Mouse (Mus musculus): ENCODE data around the gene Dph2. TPM values are rescaled to one million over a fixed set of nuclear protein-coding genes. Genes with fewer than 3 reads are reported as not detected.

Dph2 gene
- total and polyA plus RNA-seq, 2 experiments from 2014 or later, result 16.7 to 22.3 TPM

DNA sequence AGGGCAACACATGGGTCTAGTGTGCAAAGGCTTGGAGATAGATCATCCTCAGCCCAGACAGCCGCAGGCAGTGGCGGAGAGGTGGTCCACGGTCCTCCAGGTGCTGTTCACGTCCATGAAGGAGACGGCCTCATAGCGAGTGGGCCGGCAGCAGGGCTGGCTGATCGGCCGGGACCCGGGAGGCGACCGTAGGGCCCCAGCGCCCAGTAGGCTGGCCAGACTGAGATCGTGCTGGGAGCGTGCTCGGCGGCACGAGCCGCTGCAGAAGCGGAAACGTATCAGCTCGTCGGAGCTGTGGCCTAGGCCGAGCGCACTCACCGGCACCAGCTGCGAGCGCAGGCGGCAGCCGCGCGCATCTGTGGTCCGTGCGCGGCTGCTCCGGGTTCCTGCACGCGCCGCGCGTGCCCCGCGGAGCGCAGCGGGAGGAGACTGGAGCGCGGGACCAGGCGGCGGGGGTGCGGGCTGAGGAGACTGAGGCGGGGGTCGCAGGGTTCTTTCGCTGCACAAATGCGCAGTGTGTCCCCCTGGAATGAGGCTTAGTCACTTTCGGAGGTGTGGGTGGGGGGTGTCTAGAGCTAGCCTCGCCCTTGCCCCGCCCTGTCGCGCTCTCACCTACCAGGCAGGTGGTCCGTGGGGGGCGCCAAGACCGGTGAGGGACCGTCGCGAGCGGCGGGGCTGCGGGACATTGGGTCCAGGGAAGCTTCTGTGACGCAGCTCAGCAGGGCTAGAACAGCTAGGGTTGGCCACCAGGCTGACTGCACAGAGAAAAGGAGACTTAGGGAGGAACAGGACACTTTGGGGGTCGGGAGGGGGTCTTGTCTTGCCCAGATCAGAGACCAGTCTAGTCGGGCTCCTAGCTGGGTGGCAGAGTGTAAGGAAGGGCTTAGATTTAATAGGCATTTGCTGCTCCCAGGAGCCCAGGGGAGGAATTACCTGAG is 35.0 kb upstream of the Dph2 start:
- ATAC-seq (peak; percentile 80), DNase-seq (peak; percentile 83)
- Histone ChIP-seq H3K4me1 (ENCODE audit: insufficient read depth) (peaks cover 18% of the 10 kb centered on the region; the same call in 1 of the 2 replicates), H3K36me3 (ENCODE audit: insufficient read depth) (no peaks in the 10 kb centered on the region), H3K9me3 (ENCODE audit: low read length) (no peaks in the 10 kb centered on the region), H3K4me2 (ENCODE audit: low read depth) (peak overlapping the region; percentile 87), H3K27me3 (ENCODE audit: insufficient read depth, low read length) (peaks cover 31% of the 10 kb centered on the region), H3K4me3 (ENCODE audit: low read depth, low read length) (peak overlapping the region; percentile 56), H3K27ac (ENCODE audit: low read depth, low read length) (no peak overlapping the region), H3K9ac (peak overlapping the region; percentile 64)
- no peak for TF ChIP-seq CTCF (IDR thresholded peaks at IDR 0.05; ENCODE audit: low read depth)
- 2% methylated on average over 70 of the region's 71 CpGs for WGBS

DNA sequence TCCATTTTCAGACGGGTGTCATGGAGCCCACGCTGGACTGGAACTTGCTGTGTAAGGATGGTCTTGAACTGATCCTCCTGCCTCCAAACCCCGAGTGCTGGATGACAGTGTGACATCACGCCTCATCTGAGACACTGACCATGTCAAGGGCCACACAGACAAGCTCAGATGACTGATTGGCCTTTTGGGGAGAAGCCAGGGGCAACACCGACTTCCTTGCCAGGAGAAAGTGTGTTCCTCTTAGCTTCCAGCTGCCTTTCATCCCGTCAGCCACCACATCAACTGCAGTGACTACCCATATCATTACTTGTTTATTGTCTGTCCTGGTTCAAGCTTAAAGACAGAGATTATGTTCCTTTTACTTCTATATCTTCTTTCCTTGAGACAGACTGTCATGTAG is 33.1 kb upstream of the Dph2 start:
- Histone ChIP-seq H3K27me3 (ENCODE audit: insufficient read depth, low read length) (peaks cover 26% of the 10 kb centered on the region), H3K4me1 (ENCODE audit: insufficient read depth) (peaks cover 18% of the 10 kb centered on the region; the same call in 1 of the 2 replicates), H3K4me3 (ENCODE audit: low read depth, low read length) (no peak overlapping the region), H3K9ac (no peak overlapping the region), H3K9me3 (ENCODE audit: low read length) (no peaks in the 10 kb centered on the region), H3K36me3 (ENCODE audit: insufficient read depth) (no peaks in the 10 kb centered on the region), H3K4me2 (ENCODE audit: low read depth) (no peak overlapping the region), H3K27ac (ENCODE audit: low read depth, low read length) (no peak overlapping the region)
- ATAC-seq, result no peak
- 63% methylated on average over 5 of the region's 6 CpGs for WGBS
- no peak for TF ChIP-seq CTCF (IDR thresholded peaks at IDR 0.05; ENCODE audit: low read depth)
- DNase-seq, result no peak

GRCm38 (mm10) chr4:117923450-117923849 is 31.6 kb upstream of the Dph2 start:
- Histone ChIP-seq H3K4me3 (ENCODE audit: low read depth, low read length) (no peak overlapping the region), H3K36me3 (ENCODE audit: insufficient read depth) (no peaks in the 10 kb centered on the region), H3K9me3 (ENCODE audit: low read length) (no peaks in the 10 kb centered on the region), H3K4me2 (ENCODE audit: low read depth) (no peak overlapping the region), H3K4me1 (ENCODE audit: insufficient read depth) (peaks cover 10% of the 10 kb centered on the region; the same call in 1 of the 2 replicates), H3K27me3 (ENCODE audit: insufficient read depth, low read length) (peaks cover 13% of the 10 kb centered on the region), H3K27ac (ENCODE audit: low read depth, low read length) (no peak overlapping the region), H3K9ac (no peak overlapping the region)
- ATAC-seq, result no peak
- no peak for TF ChIP-seq CTCF (IDR thresholded peaks at IDR 0.05; ENCODE audit: low read depth)
- 42% methylated on average over 2 of the region's 2 CpGs for WGBS
- no peak for DNase-seq

GRCm38 (mm10) chr4:117921358-117921757 is 29.5 kb upstream of the Dph2 start:
- no peak for DNase-seq
- Histone ChIP-seq H3K4me1 (ENCODE audit: insufficient read depth) (peaks cover 3% of the 10 kb centered on the region; the same call in 1 of the 2 replicates), H3K9ac (no peak overlapping the region), H3K36me3 (ENCODE audit: insufficient read depth) (no peaks in the 10 kb centered on the region), H3K9me3 (ENCODE audit: low read length) (no peaks in the 10 kb centered on the region), H3K4me3 (ENCODE audit: low read depth, low read length) (no peak overlapping the region), H3K27me3 (ENCODE audit: insufficient read depth, low read length) (0 out of 2 replicates have a peak, but pooled peaks cover 9% of the 10 kb centered on the region), H3K27ac (ENCODE audit: low read depth, low read length) (no peak overlapping the region), H3K4me2 (ENCODE audit: low read depth) (no peak overlapping the region)
- no peak for ATAC-seq
- no peak for TF ChIP-seq CTCF (IDR thresholded peaks at IDR 0.05; ENCODE audit: low read depth)
- 92% methylated on average over 2 of the region's 2 CpGs for WGBS

DNA sequence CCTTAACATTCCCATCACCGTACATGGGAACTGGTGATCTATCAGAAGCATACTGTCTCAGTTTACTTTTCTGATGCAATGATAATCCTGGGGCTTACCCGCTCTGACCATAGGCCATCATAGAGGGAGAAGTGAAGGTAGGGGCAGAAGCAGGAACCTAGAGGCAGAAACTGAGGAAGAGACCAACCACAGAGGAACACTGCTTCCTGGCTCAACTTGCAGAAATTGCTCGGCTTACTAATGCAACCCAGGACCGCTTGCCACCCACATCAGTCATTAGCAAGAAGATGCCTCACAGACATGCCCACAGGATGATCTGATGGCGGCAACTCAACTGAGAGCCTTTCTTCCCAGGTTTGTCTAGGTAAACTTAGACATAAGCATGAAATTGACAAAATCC is 26.9 kb upstream of the Dph2 start:
- Histone ChIP-seq H3K9me3 (ENCODE audit: low read length) (no peaks in the 10 kb centered on the region), H3K9ac (no peak overlapping the region), H3K4me3 (ENCODE audit: low read depth, low read length) (no peak overlapping the region), H3K4me1 (ENCODE audit: insufficient read depth) (peaks cover 2% of the 10 kb centered on the region; the same call in 1 of the 2 replicates), H3K4me2 (ENCODE audit: low read depth) (no peak overlapping the region), H3K27me3 (ENCODE audit: insufficient read depth, low read length) (no peaks in the 10 kb centered on the region), H3K36me3 (ENCODE audit: insufficient read depth) (no peaks in the 10 kb centered on the region), H3K27ac (ENCODE audit: low read depth, low read length) (no peak overlapping the region)
- TF ChIP-seq CTCF (IDR thresholded peaks at IDR 0.05; ENCODE audit: low read depth), result no peak
- no peak for DNase-seq
- 89% methylated on average over 5 of the region's 5 CpGs for WGBS
- ATAC-seq, result no peak

- ATAC-seq (no peak), DNase-seq (no peak)
- H3K4me3 ChIP-seq (ENCODE audit: low read depth, low read length), result no peak overlapping the region
- H3K27me3 ChIP-seq (ENCODE audit: insufficient read depth, low read length), result no peaks in the 10 kb centered on the region
- H3K27ac ChIP-seq (ENCODE audit: low read depth, low read length), result no peak overlapping the region
- no peaks in the 10 kb centered on the region for H3K9me3 ChIP-seq (ENCODE audit: low read length)
- no peaks in the 10 kb centered on the region for H3K36me3 ChIP-seq (ENCODE audit: insufficient read depth)
- no peak overlapping the region for H3K9ac ChIP-seq
- no peak for TF ChIP-seq CTCF (IDR thresholded peaks at IDR 0.05; ENCODE audit: low read depth)
- peaks cover 7% of the 10 kb centered on the region for H3K4me1 ChIP-seq (ENCODE audit: insufficient read depth)
- 50% methylated on average over 3 of the region's 3 CpGs for WGBS
- no peak overlapping the region for H3K4me2 ChIP-seq (ENCODE audit: low read depth)
Measured at GRCm38 (mm10) chr4:117918261-117918660, 26.4 kb upstream of the Dph2 start.

- no peaks in the 10 kb centered on the region for H3K27me3 ChIP-seq (ENCODE audit: insufficient read depth, low read length)
- no peak for ATAC-seq
- peaks cover 12% of the 10 kb centered on the region for H3K4me1 ChIP-seq (ENCODE audit: insufficient read depth)
- no peak overlapping the region for H3K9ac ChIP-seq
- 90% methylated on average over 4 of the region's 4 CpGs for WGBS
- H3K36me3 ChIP-seq (ENCODE audit: insufficient read depth), result no peaks in the 10 kb centered on the region
- no peak overlapping the region for H3K27ac ChIP-seq (ENCODE audit: low read depth, low read length)
- no peak for DNase-seq
- TF ChIP-seq CTCF (IDR thresholded peaks at IDR 0.05; ENCODE audit: low read depth), result no peak
- H3K4me3 ChIP-seq (ENCODE audit: low read depth, low read length), result no peak overlapping the region
- H3K4me2 ChIP-seq (ENCODE audit: low read depth), result no peak overlapping the region
- H3K9me3 ChIP-seq (ENCODE audit: low read length), result no peaks in the 10 kb centered on the region
Measured at GRCm38 (mm10) chr4:117917847-117918246, 26.0 kb upstream of the Dph2 start.

Measured in forebrain, postnatal 0 days (tissue).